Mouse (Mus musculus): ENCODE measurements around the gene Arpc4. TPM values are rescaled to one million over a fixed set of nuclear protein-coding genes. Genes with fewer than 3 reads are reported as not detected.

Arpc4 gene
- total RNA-seq, 2 experiments from 2014 or later, result 130 to 134 TPM

Small RNA genes lying within 50 kb of the gene (microRNA-seq; reads per million reads assigned to microRNA genes)
- gene Gm24387, result not detected

Other genes starting within 250 kb of the Arpc4 start
- 1 to 10 TPM in 1 of 2 experiments, under 1 TPM in 1; 0.91 to 1.0 TPM for gene Lhfpl4, start 182.7 kb upstream of the Arpc4 start, total RNA-seq (2021)
- gene Mtmr14, start 140.3 kb upstream of the Arpc4 start, total RNA-seq (2021), result 10 to 100 TPM; 15.5 to 16.9 TPM
- gene Cpne9, start 95.8 kb upstream of the Arpc4 start, total RNA-seq (2021), result under 1 TPM in 1 of 2 experiments, not detected in 1; 0.36 TPM
- gene Brpf1, start 71.0 kb upstream of the Arpc4 start, total RNA-seq (2021), result 10 to 100 TPM; 20.9 to 25.5 TPM
- 10 to 100 TPM in 1 of 2 experiments, 1 to 10 TPM in 1; 7.8 to 10.1 TPM for gene Ogg1, start 51.1 kb upstream of the Arpc4 start, total RNA-seq (2021)
- 10 to 100 TPM; 47.5 to 49.5 TPM for gene Camk1, start 34.1 kb upstream of the Arpc4 start, total RNA-seq (2021)
- gene Tada3, start 232 bp upstream of the Arpc4 start, total RNA-seq (2021), result 10 to 100 TPM; 30.0 to 32.3 TPM
- 1 to 10 TPM; 3.4 to 4.6 TPM for gene Ttll3, start 11.1 kb downstream of the Arpc4 start, total RNA-seq (2021)
- 10 to 100 TPM; 12.0 to 12.2 TPM for gene Rpusd3, start 41.2 kb downstream of the Arpc4 start, total RNA-seq (2021)
- gene Cidec, start 57.6 kb downstream of the Arpc4 start, total RNA-seq (2021), result 10 to 100 TPM; 12.4 to 25.1 TPM
- 10 to 100 TPM; 34.7 to 39.8 TPM for gene Jagn1, start 64.5 kb downstream of the Arpc4 start, total RNA-seq (2021)
- gene Il17re, start 80.4 kb downstream of the Arpc4 start, total RNA-seq (2021), result under 1 TPM; 0.52 to 0.88 TPM
- 10 to 100 TPM in 1 of 2 experiments, 1 to 10 TPM in 1; 9.5 to 11.0 TPM for gene Il17rc, start 93.3 kb downstream of the Arpc4 start, total RNA-seq (2021)
- gene Creld1, start 105.2 kb downstream of the Arpc4 start, total RNA-seq (2021), result 10 to 100 TPM; 38.7 to 45.2 TPM
- gene Prrt3, start 123.8 kb downstream of the Arpc4 start, total RNA-seq (2021), result under 1 TPM; 0.13 to 0.15 TPM
- 10 to 100 TPM; 50.9 to 54.5 TPM for gene Emc3, start 153.5 kb downstream of the Arpc4 start, total RNA-seq (2021)
- 1 to 10 TPM; 4.8 to 5.3 TPM for gene Fancd2, start 153.6 kb downstream of the Arpc4 start, total RNA-seq (2021)
- not detected for gene Fancd2os, start 222.6 kb downstream of the Arpc4 start, total RNA-seq (2021)
- 10 to 100 TPM; 96.6 to 98.6 TPM for gene Brk1, start 226.7 kb downstream of the Arpc4 start, total RNA-seq (2021)
- 10 to 100 TPM; 16.1 to 20.1 TPM for gene Vhl, start 245.8 kb downstream of the Arpc4 start, total RNA-seq (2021)

Data from gastrocnemius, postnatal 4 days (tissue).